Mouse (Mus musculus) bone marrow, adult 2 months (tissue): ENCODE data around the gene Med13l.

Experiments
- CTCF ChIP-seq: fragments of 200-500 bp; IDR thresholded peaks from 2 replicates; pipeline ENCODE4 v1.5.1; 2011; ENCODE audit warnings: low read length, control low read depth; ENCODE audit not compliant: control insufficient read depth, insufficient read depth
- POLR2A ChIP-seq: fragments of 200-500 bp; IDR thresholded peaks from 2 replicates; pipeline ENCODE4 v1.6.1; 2011; ENCODE audit warnings: low read depth, mild to moderate bottlenecking, control low read depth, low read length, borderline replicate concordance; ENCODE audit not compliant: control insufficient read depth

GRCm38 (mm10) chr5:118607900-118608299, 47.4 kb downstream of the Med13l start:
- TF ChIP-seq POLR2A (no peak), CTCF (no peak)
